Mouse (Mus musculus): ENCODE data around the gene Slc12a6. TPM values are rescaled to one million over a fixed set of nuclear protein-coding genes. Genes with fewer than 3 reads are reported as not detected.

Slc12a6 gene
- total RNA-seq, 2 experiments from 2014 or later = 33.1 to 43.7 TPM

- no peak for DNase-seq
These were observed 125.8 kb downstream of the Slc12a6 start for GRCm38 (mm10) chr2:112391346-112392000.

GRCm38 (mm10) chr2:112392689-112393088 is 127.1 kb downstream of the Slc12a6 start:
- DNase-seq = no peak

- no peak for DNase-seq
These were observed 128.3 kb downstream of the Slc12a6 start for GRCm38 (mm10) chr2:112393958-112394357.

GRCm38 (mm10) chr2:112396649-112397048 is 131.0 kb downstream of the Slc12a6 start:
- DNase-seq = no peak

DNA sequence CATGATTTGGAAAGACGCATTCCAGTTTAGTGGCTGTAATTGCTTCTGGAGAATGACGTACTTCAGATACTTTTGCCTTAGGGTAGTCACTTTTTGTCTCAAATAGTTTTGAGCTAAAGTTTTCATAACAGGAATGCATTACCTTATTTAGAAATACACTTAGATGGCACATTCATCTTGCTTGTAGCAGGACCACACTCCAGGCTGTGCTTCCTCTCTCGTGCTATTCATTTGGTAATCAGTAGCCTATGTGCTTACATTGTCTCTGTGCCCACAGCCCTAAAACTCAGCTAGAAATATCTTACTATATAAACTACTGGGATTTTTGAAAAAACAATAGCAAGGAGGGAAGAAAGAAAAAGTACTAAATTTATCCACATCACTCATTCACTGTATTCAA is 141.4 kb downstream of the Slc12a6 start:
- DNase-seq = no peak

Other genes starting within 250 kb of the Slc12a6 start
- gene Olfr1311, start 241.4 kb upstream of the Slc12a6 start, total RNA-seq (2021) = not detected
- gene Olfr1312, start 215.6 kb upstream of the Slc12a6 start, total RNA-seq (2021) = not detected
- gene Olfr1313, start 188.0 kb upstream of the Slc12a6 start, total RNA-seq (2021) = not detected
- gene Olfr1314, start 169.0 kb upstream of the Slc12a6 start, total RNA-seq (2021) = not detected
- gene Olfr1315-ps1, start 150.4 kb upstream of the Slc12a6 start, total RNA-seq (2021) = not detected
- gene Olfr1316, start 130.8 kb upstream of the Slc12a6 start, total RNA-seq (2021) = not detected
- gene Olfr1317, start 125.5 kb upstream of the Slc12a6 start, total RNA-seq (2021) = not detected
- gene Olfr1318, start 111.6 kb upstream of the Slc12a6 start, total RNA-seq (2021) = not detected
- 1 to 10 TPM; 8.4 to 9.5 TPM for gene Lpcat4, start 26.4 kb upstream of the Slc12a6 start, total RNA-seq (2021)
- gene Nutm1, start 6.5 kb upstream of the Slc12a6 start, total RNA-seq (2021) = not detected
- gene Nop10, start 3.9 kb upstream of the Slc12a6 start, total RNA-seq (2021) = 100 to 1,000 TPM; 121 to 126 TPM
- under 1 TPM in 1 of 2 experiments, not detected in 1; 0.54 TPM for gene Gm21985, start 489 bp downstream of the Slc12a6 start, total RNA-seq (2021)
- 10 to 100 TPM; 75.7 to 89.7 TPM for gene Emc4, start 102.2 kb downstream of the Slc12a6 start, total RNA-seq (2021)
- 10 to 100 TPM; 11.6 to 12.8 TPM for gene Katnbl1, start 113.4 kb downstream of the Slc12a6 start, total RNA-seq (2021)
- 10 to 100 TPM; 23.8 to 27.3 TPM for gene Emc7, start 189.2 kb downstream of the Slc12a6 start, total RNA-seq (2021)
- not detected for gene Chrm5, start 214.9 kb downstream of the Slc12a6 start, total RNA-seq (2021)
- gene Aven, start 227.1 kb downstream of the Slc12a6 start, total RNA-seq (2021) = 10 to 100 TPM; 12.2 to 15.1 TPM

Measured in adrenal gland, postnatal 10 days (tissue).